Mouse (Mus musculus): ENCODE measurements around the gene Nodal.
"Not testable (repeated sequence)": the region's sequence is repeated elsewhere in the genome, so short reads cannot be mapped to it uniquely, and the experiment has no call there.

Nodal gene

GRCm38 (mm10) chr10:61431375-61431774 is 13.6 kb downstream of the Nodal start:
- DNase-seq (ENCODE audit: low spot score) = no peak

DNA sequence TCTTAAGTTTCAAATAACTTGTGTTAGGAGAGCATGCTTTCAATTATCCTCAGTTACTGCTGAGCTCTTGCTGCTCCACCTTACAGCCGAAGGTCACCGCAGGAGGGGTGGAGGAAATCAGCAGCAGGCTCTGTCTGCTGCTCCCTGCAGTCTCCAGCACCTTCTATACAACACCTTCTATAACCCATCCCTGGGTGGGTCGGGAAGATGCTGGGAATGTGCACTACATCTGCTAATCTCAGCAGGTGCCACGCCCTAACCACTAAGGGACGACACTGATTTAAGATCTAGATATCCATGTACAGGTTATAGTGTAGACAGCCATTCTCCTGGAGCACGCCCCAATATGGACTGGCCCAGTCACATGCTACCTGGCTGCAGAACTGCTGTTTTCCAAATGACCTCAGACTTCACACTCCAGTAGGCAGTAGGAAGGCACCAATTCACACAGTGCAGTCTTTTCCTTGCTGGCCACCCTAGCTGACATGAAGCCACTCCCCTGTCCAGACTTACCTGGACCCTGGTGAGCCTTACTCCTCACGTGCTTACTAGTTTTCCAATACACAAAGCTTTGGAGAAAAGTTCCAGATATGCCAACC is 22.5 kb downstream of the Nodal start:
- DNase-seq (ENCODE audit: low spot score) = no peak

DNA sequence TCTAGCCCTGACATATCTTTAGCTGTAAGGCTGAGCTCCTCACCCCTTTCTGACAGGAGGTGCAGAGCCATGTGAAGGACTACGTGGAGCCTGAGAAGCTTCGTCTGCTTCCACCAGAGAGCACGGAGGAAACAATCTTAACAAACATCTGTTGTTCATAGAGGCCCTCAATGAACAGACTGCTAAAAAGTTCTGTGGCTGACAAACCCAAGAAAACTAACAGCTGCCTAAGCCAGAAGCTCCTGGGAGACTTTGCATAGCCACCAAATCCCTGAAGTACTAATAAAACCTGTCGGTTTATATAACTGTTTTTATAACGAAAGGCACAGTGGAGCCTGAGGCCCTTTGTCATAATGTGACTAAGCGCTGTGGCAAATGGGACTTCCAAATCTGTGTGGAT is 25.7 kb downstream of the Nodal start:
- no peak for DNase-seq (ENCODE audit: low spot score)

DNA sequence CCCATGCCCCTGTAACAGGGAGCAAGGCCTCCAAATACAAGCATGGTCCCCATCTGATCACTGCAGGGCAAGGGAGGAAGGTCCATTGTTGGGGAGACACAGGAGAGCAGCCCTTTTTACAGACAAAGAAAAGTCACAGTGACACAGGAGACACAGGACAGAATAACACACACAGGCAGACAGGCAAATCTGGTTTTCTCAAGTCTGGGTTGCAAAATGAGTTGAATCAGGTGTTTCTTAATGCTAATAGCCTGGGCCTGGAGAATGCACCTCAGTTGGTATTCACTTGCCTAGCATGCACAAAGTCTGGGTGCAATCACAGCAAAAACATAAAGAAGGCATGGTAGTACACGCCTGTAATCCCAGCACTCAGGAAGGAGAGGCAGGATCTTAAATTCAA is 26.1 kb downstream of the Nodal start:
- DNase-seq (ENCODE audit: low spot score) = no peak

DNA sequence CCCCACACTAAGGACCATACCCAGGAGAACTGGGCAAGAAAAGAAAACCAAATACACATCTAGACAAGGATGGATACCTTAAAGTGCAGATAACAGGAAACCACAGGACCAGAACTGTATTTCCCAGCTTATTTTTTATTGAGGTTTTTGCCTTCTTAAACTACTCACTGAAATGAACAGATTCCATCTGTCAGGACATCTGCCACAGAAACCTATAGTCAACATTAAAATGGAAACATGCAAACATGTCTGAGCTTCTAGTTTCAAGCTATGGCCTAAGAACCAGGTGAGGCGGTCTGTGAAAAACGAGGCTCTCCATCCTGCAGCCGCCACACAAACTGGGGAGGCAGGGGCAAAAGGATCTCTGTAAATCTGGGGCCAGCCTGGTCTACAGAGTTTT is 27.2 kb downstream of the Nodal start:
- DNase-seq (ENCODE audit: low spot score) = no peak

GRCm38 (mm10) chr10:61447581-61448353 is 30.0 kb downstream of the Nodal start:
- DNase-seq (ENCODE audit: low spot score) = no peak

GRCm38 (mm10) chr10:61448834-61449233 is 31.1 kb downstream of the Nodal start:
- DNase-seq (ENCODE audit: low spot score) = no peak

DNA sequence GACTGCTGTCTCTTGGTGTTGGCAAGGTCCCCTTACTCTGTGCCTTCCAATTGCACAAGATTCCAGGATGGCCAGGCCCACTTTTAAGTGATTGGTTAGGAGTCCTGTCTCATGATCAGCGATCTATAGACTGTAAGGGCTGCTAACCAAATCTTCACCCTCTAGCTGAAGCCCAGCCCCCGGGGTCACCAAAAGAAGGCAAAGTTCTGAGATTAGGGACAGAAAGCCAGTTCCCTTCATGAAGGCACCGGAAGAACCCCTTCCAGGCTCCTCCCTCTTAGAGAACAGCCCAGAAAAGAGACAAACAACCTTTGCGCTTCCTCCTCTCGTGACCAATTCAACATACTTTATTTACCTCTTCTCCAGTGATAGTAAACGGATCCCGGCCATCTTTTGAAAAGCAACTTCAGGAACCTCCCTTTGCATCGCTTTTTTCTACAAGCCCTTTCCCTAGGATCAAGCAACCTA is 33.7 kb downstream of the Nodal start:
- DNase-seq (ENCODE audit: low spot score) = peak; percentile 27

DNA sequence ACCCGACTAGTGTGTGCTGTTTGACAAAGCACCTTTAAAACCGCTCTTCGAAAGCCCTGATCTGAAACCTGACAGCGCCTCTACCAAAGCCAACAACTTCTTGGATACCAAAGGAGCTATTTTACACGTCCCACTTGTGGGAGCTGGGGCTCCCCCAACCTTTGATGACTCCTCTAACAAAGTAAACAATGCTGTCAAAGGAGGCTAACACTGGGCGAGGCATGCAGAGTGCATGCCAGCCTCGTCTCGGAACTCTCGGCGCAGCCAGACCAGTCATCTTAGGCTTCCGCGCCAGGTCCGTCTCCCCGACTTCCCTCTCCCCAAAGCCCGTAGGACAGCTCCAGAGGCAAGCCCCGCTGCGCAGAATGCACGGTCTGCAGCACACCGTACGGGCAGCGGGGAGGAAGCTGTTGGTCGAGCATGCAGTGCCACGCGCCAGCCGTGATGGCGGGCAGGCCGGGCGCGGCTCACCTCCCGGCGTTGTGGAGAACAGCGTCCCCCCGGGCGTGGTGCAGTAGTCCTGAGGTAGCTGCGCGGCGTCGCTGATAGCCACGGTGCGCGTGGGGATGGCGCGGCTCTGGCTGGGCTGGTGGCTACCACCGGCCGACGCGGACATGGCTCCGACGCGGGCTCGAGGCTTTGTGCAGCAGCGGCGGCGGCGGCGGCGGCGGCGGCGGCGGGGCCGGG is 34.3 kb downstream of the Nodal start:
- DNase-seq (ENCODE audit: low spot score) = peak; percentile 39

GRCm38 (mm10) chr10:61452645-61453044 is 34.9 kb downstream of the Nodal start, which contains the start of gene Eif4ebp2:
Eif4ebp2 (minus strand) TSS chr10:61452661.
- DNase-seq (ENCODE audit: low spot score) = peak; percentile 99

GRCm38 (mm10) chr10:61453171-61453570 is 35.4 kb downstream of the Nodal start:
- not testable (repeated sequence) for DNase-seq (ENCODE audit: low spot score)

DNA sequence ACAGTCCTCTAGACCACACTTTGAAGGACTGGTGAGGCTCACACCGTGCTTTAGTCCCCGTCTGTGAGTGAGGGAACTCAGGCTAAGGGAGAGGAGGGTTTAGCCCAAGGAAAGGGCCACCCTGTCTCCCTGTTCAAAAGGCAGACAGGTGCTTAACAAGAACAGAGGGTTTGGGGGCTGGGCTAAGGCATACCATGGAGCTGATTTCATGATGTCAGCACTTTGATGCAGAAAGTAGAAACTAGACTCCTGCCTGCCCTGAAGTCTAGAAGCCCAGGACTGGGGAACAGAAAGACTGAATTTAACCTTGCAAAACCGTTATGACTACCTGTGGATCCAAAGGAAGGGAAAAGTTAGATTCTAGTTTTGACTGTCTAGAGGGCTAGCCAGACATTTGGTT is 39.4 kb downstream of the Nodal start:
- no peak for DNase-seq (ENCODE audit: low spot score)

DNA sequence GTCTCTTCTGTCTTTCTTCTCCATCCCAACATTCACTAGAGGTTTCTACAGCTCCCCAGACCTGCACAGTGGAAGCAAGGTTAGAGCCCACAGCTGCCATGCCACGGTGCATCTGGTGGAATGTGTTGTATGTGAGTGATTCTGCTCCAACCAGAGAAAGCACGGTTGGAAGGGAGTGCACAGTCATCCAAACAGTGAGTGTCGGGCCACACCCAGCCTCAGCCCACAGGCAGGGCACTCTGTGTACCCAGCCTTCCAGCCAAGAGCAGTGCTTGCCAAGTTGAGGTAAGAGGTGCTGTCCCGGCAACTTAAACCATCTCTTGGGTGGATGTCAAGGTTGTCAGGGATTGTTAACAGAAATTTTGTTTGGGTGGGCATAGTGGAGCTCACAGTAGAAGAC is 47.2 kb downstream of the Nodal start:
- no peak for DNase-seq (ENCODE audit: low spot score)

GRCm38 (mm10) chr10:61466242-61466641 is 48.5 kb downstream of the Nodal start:
- peak; percentile 35 for DNase-seq (ENCODE audit: low spot score)

- peak; percentile 86 for DNase-seq (ENCODE audit: low spot score)
Measured at GRCm38 (mm10) chr10:61466873-61467272, 49.1 kb downstream of the Nodal start.

DNA sequence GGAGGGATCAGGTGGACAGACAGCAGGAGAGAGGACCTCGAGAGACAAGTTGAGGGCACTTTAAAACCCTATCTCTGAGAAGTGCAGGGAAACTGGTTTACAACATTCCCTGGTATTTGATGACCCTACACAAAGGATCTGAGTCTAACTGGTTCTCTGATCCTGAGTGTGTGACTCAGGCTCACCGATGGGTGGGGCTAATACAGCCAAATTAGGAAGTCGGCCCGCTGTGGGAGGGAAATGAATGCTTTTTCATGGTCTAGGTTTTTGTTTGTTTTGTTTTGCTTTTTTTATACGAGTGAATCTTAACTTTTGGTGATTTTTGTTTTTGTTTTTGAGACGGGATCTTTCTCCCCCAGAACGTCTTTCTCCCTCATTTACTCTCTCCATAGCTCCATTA is 51.1 kb downstream of the Nodal start:
- DNase-seq (ENCODE audit: low spot score) = no peak

DNA sequence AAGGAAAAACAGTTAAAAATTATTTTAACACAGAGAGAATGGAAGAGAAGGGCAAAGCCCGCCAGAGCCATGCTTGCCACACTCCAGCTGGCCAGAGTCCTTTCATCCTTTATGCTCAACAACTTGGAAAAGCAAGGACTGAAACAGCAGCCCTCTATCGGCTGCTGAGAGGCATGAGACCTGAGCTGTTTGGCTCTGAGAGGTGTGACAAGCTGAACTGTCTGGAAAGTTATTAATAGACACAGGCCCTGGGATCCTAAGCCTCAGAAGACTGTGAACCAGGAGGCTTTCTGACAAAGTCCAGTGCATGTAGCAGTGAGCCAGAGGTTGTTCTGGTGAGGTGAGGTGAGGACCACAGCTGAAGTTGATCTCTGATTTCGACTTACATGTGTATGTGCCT is 55.9 kb downstream of the Nodal start:
- DNase-seq (ENCODE audit: low spot score) = no peak

DNA sequence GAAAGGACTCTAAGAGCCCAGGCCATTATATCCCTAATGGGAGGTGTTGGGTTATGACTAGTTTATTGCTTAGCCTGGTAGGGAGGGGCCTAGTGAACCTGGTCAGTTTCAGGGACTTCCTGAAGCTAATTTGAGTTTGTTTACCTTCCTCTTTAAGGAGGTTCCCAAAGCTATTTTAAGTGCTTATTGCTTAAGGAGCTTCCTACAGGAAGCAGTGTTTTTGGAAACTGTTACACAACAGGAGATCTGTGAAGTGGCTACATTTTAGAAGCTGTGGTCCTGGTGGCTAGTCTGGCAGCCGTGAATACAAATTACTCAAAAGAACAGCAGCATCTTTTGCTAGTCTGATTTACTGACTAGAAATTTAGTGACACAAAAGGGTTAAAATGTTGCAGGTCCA is 56.6 kb downstream of the Nodal start:
- DNase-seq (ENCODE audit: low spot score) = no peak
